Mouse (Mus musculus) heart, adult 2 months (tissue): ENCODE results near the gene Abcf1.
A peak's percentile ranks its signal among the peaks of the same experiment; 100 is the strongest.

Experiments
- CTCF ChIP-seq: fragments of 200-600 bp; IDR thresholded peaks from 2 replicates; pipeline ENCODE4 v1.8.1; 2022; ENCODE audit warnings: antibody characterized with exemption, mild to moderate bottlenecking, moderate library complexity
- EP300 ChIP-seq: fragments of 200-500 bp; IDR thresholded peaks from 2 replicates; pipeline ENCODE4 v1.6.1; 2011; ENCODE audit warnings: low read depth, low read length, control low read depth; ENCODE audit not compliant: insufficient read depth
- POLR2A ChIP-seq: fragments of 200-500 bp; IDR thresholded peaks from 2 replicates; pipeline ENCODE4 v1.6.1; 2011; ENCODE audit warnings: mild to moderate bottlenecking, low read depth, low read length, control low read depth; ENCODE audit not compliant: insufficient read depth

DNA sequence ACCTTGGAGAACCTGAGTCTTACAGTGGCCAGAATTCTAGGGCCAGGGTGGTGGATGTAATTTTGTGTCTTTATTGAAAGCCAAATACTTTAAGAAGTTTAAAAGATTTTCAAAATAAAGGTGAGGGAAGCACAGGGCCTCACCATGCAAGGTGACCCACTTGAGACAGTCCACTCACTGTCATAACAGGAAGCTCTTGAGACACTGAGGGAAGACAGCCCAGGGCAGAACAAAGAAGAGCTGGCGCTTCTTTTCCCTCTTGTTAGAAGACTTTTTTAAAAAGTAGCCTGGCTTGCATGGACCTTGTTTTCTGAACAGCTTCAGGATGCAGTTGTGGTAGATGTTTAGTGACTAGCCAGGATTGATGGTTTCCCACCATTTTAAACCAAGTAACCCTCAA lies 49.2 kb downstream of the Abcf1 start:
- TF ChIP-seq CTCF (no peak), POLR2A (no peak; the same call in 1 of the 2 replicates), EP300 (0 out of 2 replicates have a peak, but pooled peaks have one; percentile 7)
